Mouse (Mus musculus): ENCODE data around the gene Trim67.

DNA sequence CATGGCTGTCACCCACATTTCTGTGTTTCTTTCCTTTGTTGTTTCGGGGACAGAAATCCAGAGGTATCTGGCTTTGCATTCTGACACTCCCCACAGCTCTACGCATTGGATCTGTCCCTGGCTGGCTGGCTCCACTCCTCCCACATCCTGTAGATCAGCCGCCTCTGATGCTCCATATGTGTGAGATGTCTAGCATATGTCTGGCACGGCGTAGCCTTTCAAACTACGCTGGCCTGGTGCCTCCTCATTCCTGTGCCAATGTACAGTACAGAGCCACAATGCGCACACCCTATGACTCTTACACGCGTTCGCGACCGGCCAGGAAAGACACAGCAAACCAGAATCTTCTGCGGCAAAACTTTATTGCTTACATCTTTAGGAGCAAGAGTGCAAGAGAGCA, 8.3 kb upstream of the Trim67 start:
- TF ChIP-seq CTCF (IDR thresholded peaks at IDR 0.05; ENCODE audit: low read depth, low read length) (no peak), POLR2A (IDR thresholded peaks at IDR 0.05; ENCODE audit: borderline replicate concordance, low read depth, low read length) (no peak)
